Mouse (Mus musculus) spleen, postnatal 36 days (tissue): ENCODE measurements around the gene Ska2.

ENCODE experiments used
- DNase-seq, 2 experiments: peaks; one replicate each; pipeline ENCODE4 v3.0.0; 2022; ENCODE audit warnings: low spot score in 2 of 2, mixed read lengths in 1 of 2

Ska2 gene

GRCm38 (mm10) chr11:87108755-87109518 is at the start of gene Ska2:
TSS of gene Ska2 (plus strand) at chr11:87109234.
- DNase-seq: peak; percentile 98 to 99

- DNase-seq: no peak
Observed at GRCm38 (mm10) chr11:87060410-87060809, 48.6 kb upstream of the Ska2 start.

GRCm38 (mm10) chr11:87062087-87062486 is 46.9 kb upstream of the Ska2 start:
- no peak for DNase-seq

GRCm38 (mm10) chr11:87073343-87073865 is 35.6 kb upstream of the Ska2 start:
- DNase-seq: peak; percentile 17 to 23

- DNase-seq: peak; percentile 83 to 84
Observed at GRCm38 (mm10) chr11:87073866-87074440, 35.1 kb upstream of the Ska2 start, which contains the start of gene Gdpd1. TSS of gene Gdpd1 (minus strand) at chr11:87074062.

- DNase-seq: no peak
Observed at GRCm38 (mm10) chr11:87083712-87084111, 25.3 kb upstream of the Ska2 start.

GRCm38 (mm10) chr11:87085461-87085860 is 23.6 kb upstream of the Ska2 start:
- DNase-seq: no peak

- DNase-seq: peak; percentile 79 to 84
Observed at GRCm38 (mm10) chr11:87086290-87086984, 22.6 kb upstream of the Ska2 start, which contains the start of gene Smg8. TSS of gene Smg8 (minus strand) at chr11:87086774.

GRCm38 (mm10) chr11:87087142-87087541 is 21.9 kb upstream of the Ska2 start:
- DNase-seq: no peak

GRCm38 (mm10) chr11:87108409-87108754 is 652 bp upstream of the Ska2 start, which contains the start of gene Prr11:
TSS of gene Prr11 (minus strand) at chr11:87108708.
- DNase-seq: no peak

GRCm38 (mm10) chr11:87109519-87110171 is 611 bp downstream of the Ska2 start:
- DNase-seq: peak in 1 of 2 experiments; percentile 4

GRCm38 (mm10) chr11:87110172-87110909 is 1.3 kb downstream of the Ska2 start:
- DNase-seq: no peak

GRCm38 (mm10) chr11:87121864-87122263 is 12.8 kb downstream of the Ska2 start:
- DNase-seq: no peak

- DNase-seq: no peak
Observed at GRCm38 (mm10) chr11:87125562-87125961, 16.5 kb downstream of the Ska2 start.

GRCm38 (mm10) chr11:87126281-87126823 is 17.3 kb downstream of the Ska2 start:
- DNase-seq: no peak

- DNase-seq: peak; percentile 86 to 87
Observed at GRCm38 (mm10) chr11:87126824-87127816, 18.1 kb downstream of the Ska2 start, which contains the start of gene Trim37. TSS of gene Trim37 (plus strand) at chr11:87127077.

- no peak for DNase-seq
Observed at GRCm38 (mm10) chr11:87136233-87136632, 27.2 kb downstream of the Ska2 start.

GRCm38 (mm10) chr11:87158012-87158411 is 49.0 kb downstream of the Ska2 start:
- DNase-seq: no peak

- no peak for DNase-seq
Observed at GRCm38 (mm10) chr11:87162687-87163086, 53.7 kb downstream of the Ska2 start.
